Mouse (Mus musculus) fibroblast of lung, adult 2 months (primary cell): ENCODE data around the gene Pvalb.

Source experiments
- DNase-seq: peaks from one replicate; pipeline ENCODE4 v3.0.0-alpha.2; 2011; ENCODE audit warnings: low read depth

Gene Pvalb

GRCm38 (mm10) chr15:78158335-78158734, 47.9 kb downstream of the Pvalb start:
- no peak for DNase-seq

GRCm38 (mm10) chr15:78157824-78158223, 48.4 kb downstream of the Pvalb start:
- no peak for DNase-seq

- no peak for DNase-seq
Observed at GRCm38 (mm10) chr15:78157330-78157729, 48.9 kb downstream of the Pvalb start.

- DNase-seq, result no peak
Observed at GRCm38 (mm10) chr15:78155421-78155820, 50.8 kb downstream of the Pvalb start.

GRCm38 (mm10) chr15:78153045-78153775, 53.0 kb downstream of the Pvalb start:
- no peak for DNase-seq

- DNase-seq, result no peak
Observed at GRCm38 (mm10) chr15:78148565-78148964, 57.6 kb downstream of the Pvalb start.
